Mouse (Mus musculus) frontal cortex, adult (tissue): ENCODE results near the gene Olfr1042.
"Not testable (repeated sequence)": the region's sequence is repeated elsewhere in the genome, so short reads cannot be mapped to it uniquely, and the experiment has no call there.

Source experiments
- ATAC-seq: cut with Nextera tagmentation; 2 replicates; pipeline ENCODE4 v1.9.2; 2017; ENCODE audit warnings: mild to moderate bottlenecking, moderate library complexity, mixed read lengths; ENCODE audit not compliant: low TSS enrichment

Olfr1042 gene

GRCm38 (mm10) chr2:86161738-86162137, at the start of gene Olfr1042:
Gene Olfr1042 (minus strand): TSS chr2:86161838.
- no peak for ATAC-seq

- ATAC-seq, result no peak
These were observed 41.3 kb upstream of the Olfr1042 start, which contains the start of gene Olfr1045 for GRCm38 (mm10) chr2:86202909-86203308. Gene Olfr1045 (minus strand): TSS chr2:86203009.

- no peak for ATAC-seq
These were observed 34.2 kb upstream of the Olfr1042 start for GRCm38 (mm10) chr2:86195863-86196262.

GRCm38 (mm10) chr2:86185583-86185982, 23.9 kb upstream of the Olfr1042 start, which contains the start of gene Olfr52:
Gene Olfr52 (minus strand): TSS chr2:86185683.
- no peak for ATAC-seq

- no peak for ATAC-seq
These were observed 18.3 kb upstream of the Olfr1042 start for GRCm38 (mm10) chr2:86179950-86180349.

- ATAC-seq, result no peak
These were observed 16.1 kb upstream of the Olfr1042 start, which contains the start of gene Olfr1044 for GRCm38 (mm10) chr2:86177720-86178119. Gene Olfr1044 (minus strand): TSS chr2:86177820.

- ATAC-seq, result not testable (repeated sequence)
These were observed 13.8 kb upstream of the Olfr1042 start for GRCm38 (mm10) chr2:86175422-86175821.

GRCm38 (mm10) chr2:86167422-86167821, 5.8 kb upstream of the Olfr1042 start, which contains the start of gene Olfr1043:
Gene Olfr1043 (minus strand): TSS chr2:86167522.
- no peak for ATAC-seq

GRCm38 (mm10) chr2:86146632-86147031, 15.0 kb downstream of the Olfr1042 start, which contains the start of gene Olfr1040:
Gene Olfr1040 (minus strand): TSS chr2:86146732.
- no peak for ATAC-seq

- ATAC-seq, result no peak
These were observed 25.8 kb downstream of the Olfr1042 start, which contains the start of gene Olfr1039 for GRCm38 (mm10) chr2:86135828-86136227. Gene Olfr1039 (minus strand): TSS chr2:86135928.
